Mouse (Mus musculus): ENCODE measurements at regions not wholly inside any gene's neighbourhood (a gene's known extent, or its start where the extent isn't known, plus 50 kb on each side); places are given as distances from the start of the nearest gene placed in this dataset.

- Histone ChIP-seq H3K36me3 (ENCODE audit: control insufficient read depth, insufficient read depth, low read length) (no peaks in the 10 kb centered on the region), H3K27ac (ENCODE audit: control insufficient read depth, insufficient read depth, low read length) (no peak overlapping the region), H3K27me3 (ENCODE audit: control insufficient read depth, insufficient read depth, low read length) (no peaks in the 10 kb centered on the region), H3K4me1 (replicated peaks; ENCODE audit: control insufficient read depth, insufficient read depth, low read length) (peaks cover 3% of the 10 kb centered on the region), H3K4me3 (ENCODE audit: control insufficient read depth, insufficient read depth, low read length) (no peak overlapping the region)
- TF ChIP-seq CTCF (IDR thresholded peaks at IDR 0.05; ENCODE audit: borderline replicate concordance, control insufficient read depth, extremely low read depth, insufficient read depth, low read length, poor library complexity) (no peak), POLR2A (IDR thresholded peaks at IDR 0.05; ENCODE audit: control insufficient read depth, extremely low read depth, insufficient read depth, low read length, poor library complexity) (no peak)
- DNase-seq = no peak
- WGBS = 99% methylated on average over 4 of the region's 4 CpGs
These were observed 102.2 kb upstream of the Itga4 start for GRCm38 (mm10) chr2:79153070-79153469.

GRCm38 (mm10) chr2:79158450-79159055 lies 96.7 kb upstream of the Itga4 start:
- no peak for TF ChIP-seq POLR2A (IDR thresholded peaks at IDR 0.05; ENCODE audit: control insufficient read depth, extremely low read depth, insufficient read depth, low read length, poor library complexity)
- no peak for TF ChIP-seq CTCF (IDR thresholded peaks at IDR 0.05; ENCODE audit: borderline replicate concordance, control insufficient read depth, extremely low read depth, insufficient read depth, low read length, poor library complexity)
- no peaks in the 10 kb centered on the region for H3K27me3 ChIP-seq (ENCODE audit: control insufficient read depth, insufficient read depth, low read length)
- DNase-seq = no peak
- no peak overlapping the region for H3K27ac ChIP-seq (ENCODE audit: control insufficient read depth, insufficient read depth, low read length)
- 39% methylated on average over 3 of the region's 3 CpGs for WGBS
- no peaks in the 10 kb centered on the region for H3K4me1 ChIP-seq (replicated peaks; ENCODE audit: control insufficient read depth, insufficient read depth, low read length)
- H3K36me3 ChIP-seq (ENCODE audit: control insufficient read depth, insufficient read depth, low read length) = no peaks in the 10 kb centered on the region
- H3K4me3 ChIP-seq (ENCODE audit: control insufficient read depth, insufficient read depth, low read length) = no peak overlapping the region

- WGBS = 79% methylated on average over 5 of the region's 5 CpGs
- no peak for DNase-seq
- Histone ChIP-seq H3K4me3 (ENCODE audit: control insufficient read depth, insufficient read depth, low read length) (no peak overlapping the region), H3K27me3 (ENCODE audit: control insufficient read depth, insufficient read depth, low read length) (no peaks in the 10 kb centered on the region), H3K36me3 (ENCODE audit: control insufficient read depth, insufficient read depth, low read length) (no peaks in the 10 kb centered on the region), H3K4me1 (replicated peaks; ENCODE audit: control insufficient read depth, insufficient read depth, low read length) (no peaks in the 10 kb centered on the region), H3K27ac (ENCODE audit: control insufficient read depth, insufficient read depth, low read length) (no peak overlapping the region)
- TF ChIP-seq CTCF (IDR thresholded peaks at IDR 0.05; ENCODE audit: borderline replicate concordance, control insufficient read depth, extremely low read depth, insufficient read depth, low read length, poor library complexity) (no peak), POLR2A (IDR thresholded peaks at IDR 0.05; ENCODE audit: control insufficient read depth, extremely low read depth, insufficient read depth, low read length, poor library complexity) (no peak)
These were observed 95.9 kb upstream of the Itga4 start for GRCm38 (mm10) chr2:79159336-79159735.

GRCm38 (mm10) chr2:79172967-79173919 lies 82.0 kb upstream of the Itga4 start:
- WGBS = 75% methylated on average over 7 of the region's 7 CpGs
- H3K4me3 ChIP-seq (ENCODE audit: control insufficient read depth, insufficient read depth, low read length) = no peak overlapping the region
- no peaks in the 10 kb centered on the region for H3K27me3 ChIP-seq (ENCODE audit: control insufficient read depth, insufficient read depth, low read length)
- H3K36me3 ChIP-seq (ENCODE audit: control insufficient read depth, insufficient read depth, low read length) = no peaks in the 10 kb centered on the region
- TF ChIP-seq CTCF (IDR thresholded peaks at IDR 0.05; ENCODE audit: borderline replicate concordance, control insufficient read depth, extremely low read depth, insufficient read depth, low read length, poor library complexity) = no peak
- TF ChIP-seq POLR2A (IDR thresholded peaks at IDR 0.05; ENCODE audit: control insufficient read depth, extremely low read depth, insufficient read depth, low read length, poor library complexity) = no peak
- peaks cover 2% of the 10 kb centered on the region; the same call in 1 of the 2 replicates for H3K4me1 ChIP-seq (replicated peaks; ENCODE audit: control insufficient read depth, insufficient read depth, low read length)
- DNase-seq = no peak
- H3K27ac ChIP-seq (ENCODE audit: control insufficient read depth, insufficient read depth, low read length) = no peak overlapping the region; the same call in 1 of the 2 replicates

GRCm38 (mm10) chr2:79174282-79174681 lies 80.9 kb upstream of the Itga4 start:
- Histone ChIP-seq H3K36me3 (ENCODE audit: control insufficient read depth, insufficient read depth, low read length) (no peaks in the 10 kb centered on the region), H3K27me3 (ENCODE audit: control insufficient read depth, insufficient read depth, low read length) (no peaks in the 10 kb centered on the region), H3K27ac (ENCODE audit: control insufficient read depth, insufficient read depth, low read length) (no peak overlapping the region), H3K4me3 (ENCODE audit: control insufficient read depth, insufficient read depth, low read length) (no peak overlapping the region), H3K4me1 (replicated peaks; ENCODE audit: control insufficient read depth, insufficient read depth, low read length) (peaks cover 2% of the 10 kb centered on the region; the same call in 1 of the 2 replicates)
- no peak for TF ChIP-seq POLR2A (IDR thresholded peaks at IDR 0.05; ENCODE audit: control insufficient read depth, extremely low read depth, insufficient read depth, low read length, poor library complexity)
- TF ChIP-seq CTCF (IDR thresholded peaks at IDR 0.05; ENCODE audit: borderline replicate concordance, control insufficient read depth, extremely low read depth, insufficient read depth, low read length, poor library complexity) = no peak
- DNase-seq = no peak
- 96% methylated on average over 4 of the region's 4 CpGs for WGBS

GRCm38 (mm10) chr2:79180782-79181181 lies 74.4 kb upstream of the Itga4 start:
- H3K27ac ChIP-seq (ENCODE audit: control insufficient read depth, insufficient read depth, low read length) = no peak overlapping the region
- peak overlapping the region; percentile 46 for H3K4me3 ChIP-seq (ENCODE audit: control insufficient read depth, insufficient read depth, low read length)
- H3K4me1 ChIP-seq (replicated peaks; ENCODE audit: control insufficient read depth, insufficient read depth, low read length) = peaks cover 6% of the 10 kb centered on the region
- H3K27me3 ChIP-seq (ENCODE audit: control insufficient read depth, insufficient read depth, low read length) = no peaks in the 10 kb centered on the region
- peak; percentile 12 for DNase-seq
- 4% methylated on average over 7 of the region's 7 CpGs for WGBS
- TF ChIP-seq POLR2A (IDR thresholded peaks at IDR 0.05; ENCODE audit: control insufficient read depth, extremely low read depth, insufficient read depth, low read length, poor library complexity) (no peak), CTCF (IDR thresholded peaks at IDR 0.05; ENCODE audit: borderline replicate concordance, control insufficient read depth, extremely low read depth, insufficient read depth, low read length, poor library complexity) (no peak)
- H3K36me3 ChIP-seq (ENCODE audit: control insufficient read depth, insufficient read depth, low read length) = no peaks in the 10 kb centered on the region
